Mouse (Mus musculus) cerebellum, adult 9-10 months (tissue): ENCODE measurements around the gene Taar7b.

Source experiments
- DNase-seq: peaks from one replicate; pipeline ENCODE4 v3.0.0; 2022

Taar7b gene

DNA sequence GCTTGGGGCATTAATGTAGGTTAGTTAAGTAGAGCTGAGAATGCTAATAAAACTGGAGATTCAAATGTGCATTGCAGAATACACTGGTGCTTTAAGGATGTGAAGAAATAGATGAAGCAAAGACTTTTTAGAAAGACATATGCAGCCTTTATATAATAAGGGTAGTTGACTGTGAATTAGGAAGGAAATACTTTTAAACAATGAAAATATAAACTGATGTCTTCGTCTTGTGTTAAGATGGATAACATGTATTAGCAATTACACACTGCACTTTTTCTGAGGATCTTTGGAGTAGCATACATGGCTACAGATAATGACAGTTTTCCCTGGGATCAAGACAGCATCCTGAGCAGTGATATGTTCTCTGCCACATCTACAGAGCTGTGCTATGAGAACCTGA, at the start of gene Taar7b:
Taar7b (plus strand) TSS at position 301 of the 400 bp plus-strand sequence.
- DNase-seq: no peak

DNA sequence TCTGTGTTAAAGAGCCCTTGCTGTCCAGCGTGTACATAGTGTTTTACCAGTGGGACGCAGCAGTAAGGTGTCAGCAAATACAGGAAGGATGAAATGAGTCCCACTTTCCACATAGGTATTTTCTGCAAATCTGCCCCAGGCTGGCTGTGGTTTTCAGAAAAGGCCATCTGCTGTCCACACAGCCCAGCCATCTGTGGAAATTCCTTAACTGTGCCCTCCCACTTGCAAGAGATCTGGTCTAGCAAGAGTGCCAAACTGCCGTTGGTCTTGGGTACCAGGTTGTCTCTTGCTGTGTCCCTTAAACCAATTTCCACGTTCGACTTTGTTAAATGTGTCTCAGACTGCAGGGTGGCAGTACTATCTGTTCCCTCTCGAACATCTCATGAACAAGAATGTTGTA, 48.0 kb upstream of the Taar7b start:
- peak; percentile 71 for DNase-seq

DNA sequence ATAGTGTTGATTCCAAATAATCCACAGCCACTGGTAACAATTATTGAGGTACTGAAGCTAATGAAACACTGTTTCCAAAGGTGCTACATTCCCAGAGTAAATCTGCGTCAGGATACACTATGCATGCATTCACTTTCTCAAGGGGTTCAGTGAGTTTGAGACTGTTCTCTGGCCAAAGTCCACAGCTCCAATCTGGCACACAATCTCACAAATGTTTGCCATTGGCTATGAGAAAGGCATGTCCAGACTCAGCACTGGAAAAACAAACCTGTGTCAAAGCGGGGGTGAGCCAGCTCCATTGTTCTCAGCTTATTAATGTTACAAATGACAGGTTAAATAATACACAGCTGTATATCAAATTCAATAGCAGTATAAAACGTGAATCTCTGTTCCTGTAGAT, 40.7 kb upstream of the Taar7b start:
- DNase-seq: no peak

DNA sequence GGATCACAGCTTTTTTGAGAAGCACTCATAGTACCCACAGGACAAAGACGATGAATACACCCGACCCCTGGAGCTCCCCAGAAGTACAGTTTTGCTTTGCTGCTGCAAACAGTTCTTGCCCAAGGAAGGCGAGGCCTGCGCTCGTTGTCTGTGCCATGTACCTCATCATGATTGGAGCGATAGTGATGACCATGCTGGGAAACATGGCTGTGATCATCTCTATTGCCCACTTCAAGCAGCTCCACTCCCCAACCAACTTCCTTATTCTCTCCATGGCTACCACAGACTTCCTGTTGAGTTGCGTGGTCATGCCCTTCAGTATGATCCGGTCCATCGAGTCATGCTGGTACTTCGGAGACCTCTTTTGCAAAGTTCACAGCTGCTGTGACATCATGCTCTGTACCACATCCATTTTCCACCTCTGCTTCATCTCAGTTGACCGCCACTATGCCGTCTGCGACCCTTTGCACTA, 39.3 kb upstream of the Taar7b start, which contains the start of gene Taar4:
Taar4 (plus strand) TSS at position 51 of the 472 bp plus-strand sequence.
- no peak for DNase-seq

DNA sequence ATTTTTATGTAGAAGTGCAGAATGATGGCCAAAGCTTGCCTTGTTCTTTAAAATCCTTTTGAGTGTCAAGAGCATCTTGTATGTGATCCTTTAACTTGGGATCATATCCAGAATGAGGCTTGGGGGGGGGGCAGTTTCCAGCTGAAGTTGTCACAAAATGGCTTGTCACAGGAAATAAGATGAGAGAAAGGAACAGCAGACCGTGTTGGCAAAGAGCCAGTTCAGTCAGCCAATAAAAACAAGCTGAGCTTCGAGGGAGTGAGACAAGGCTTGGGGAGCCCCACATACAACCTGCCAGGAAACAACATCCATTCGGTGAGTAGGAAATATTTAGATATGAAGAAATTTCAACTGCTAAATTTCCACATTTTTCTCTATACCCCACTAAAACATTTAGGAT, 36.3 kb upstream of the Taar7b start:
- DNase-seq: no peak

DNA sequence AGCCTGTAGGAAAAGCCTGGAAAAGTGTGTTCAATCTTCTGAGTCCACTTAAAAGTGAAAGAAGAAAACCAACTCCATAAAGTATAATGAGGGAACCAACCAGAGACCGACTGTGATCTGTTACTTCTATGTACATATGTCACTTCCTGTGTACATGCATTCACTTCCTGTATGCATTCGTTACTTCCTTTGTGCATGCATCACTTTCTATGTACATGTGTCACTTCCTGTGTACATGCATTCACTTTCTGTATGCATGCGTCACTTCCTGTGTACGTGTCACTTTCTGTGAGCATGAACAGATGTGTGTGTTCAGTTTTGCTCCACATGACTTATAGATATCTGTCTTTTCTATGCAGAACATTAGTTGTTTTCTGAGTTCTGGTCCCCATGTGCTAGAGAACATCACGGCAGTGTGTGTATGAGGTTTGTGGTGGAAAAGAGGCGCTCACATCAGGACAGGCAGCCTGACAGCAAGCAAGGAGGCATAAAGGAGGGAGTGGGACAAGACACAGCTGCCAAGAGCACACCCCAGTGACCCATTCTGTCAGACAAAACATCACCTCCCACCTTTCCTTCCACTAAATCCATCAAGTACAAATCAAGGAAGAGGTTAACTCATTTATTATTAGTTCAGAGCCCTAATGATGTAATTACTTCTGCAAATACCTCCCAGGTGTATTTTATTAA, 34.7 kb upstream of the Taar7b start:
- DNase-seq: no peak

DNA sequence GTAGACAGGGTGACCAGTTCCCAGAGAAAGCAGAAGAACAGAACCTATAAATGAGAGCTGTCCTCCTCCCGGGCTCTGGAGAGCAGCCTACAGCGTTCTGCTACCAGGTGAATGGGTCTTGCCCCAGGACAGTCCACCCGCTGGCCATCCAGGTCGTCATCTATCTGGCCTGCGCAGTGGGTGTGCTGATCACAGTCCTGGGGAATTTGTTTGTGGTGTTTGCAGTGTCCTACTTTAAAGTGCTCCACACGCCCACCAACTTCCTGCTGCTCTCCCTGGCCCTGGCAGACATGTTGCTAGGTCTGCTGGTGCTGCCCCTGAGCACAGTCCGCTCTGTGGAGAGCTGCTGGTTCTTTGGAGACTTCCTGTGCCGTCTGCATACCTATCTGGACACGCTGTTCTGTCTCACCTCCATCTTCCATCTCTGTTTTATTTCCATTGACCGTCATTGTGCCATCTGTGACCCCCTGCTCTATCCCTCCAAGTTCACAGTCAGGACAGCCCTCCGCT, 29.0 kb upstream of the Taar7b start, which contains the start of gene Taar5:
Taar5 (plus strand) TSS at position 51 of the 510 bp plus-strand sequence.
- DNase-seq: no peak

DNA sequence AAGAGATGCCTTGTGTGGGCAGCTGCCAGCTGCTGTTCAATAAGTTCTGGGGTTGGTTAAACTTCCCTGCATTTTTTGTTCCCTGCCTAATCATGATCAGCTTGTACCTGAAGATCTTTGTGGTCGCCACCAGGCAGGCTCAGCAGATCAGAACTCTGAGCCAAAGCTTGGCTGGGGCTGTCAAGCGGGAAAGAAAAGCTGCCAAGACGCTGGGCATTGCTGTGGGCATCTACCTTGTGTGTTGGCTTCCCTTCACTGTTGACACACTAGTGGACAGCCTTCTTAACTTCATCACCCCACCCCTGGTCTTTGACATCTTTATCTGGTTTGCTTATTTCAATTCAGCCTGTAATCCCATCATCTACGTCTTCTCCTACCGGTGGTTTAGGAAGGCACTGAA, 28.5 kb upstream of the Taar7b start:
- no peak for DNase-seq

DNA sequence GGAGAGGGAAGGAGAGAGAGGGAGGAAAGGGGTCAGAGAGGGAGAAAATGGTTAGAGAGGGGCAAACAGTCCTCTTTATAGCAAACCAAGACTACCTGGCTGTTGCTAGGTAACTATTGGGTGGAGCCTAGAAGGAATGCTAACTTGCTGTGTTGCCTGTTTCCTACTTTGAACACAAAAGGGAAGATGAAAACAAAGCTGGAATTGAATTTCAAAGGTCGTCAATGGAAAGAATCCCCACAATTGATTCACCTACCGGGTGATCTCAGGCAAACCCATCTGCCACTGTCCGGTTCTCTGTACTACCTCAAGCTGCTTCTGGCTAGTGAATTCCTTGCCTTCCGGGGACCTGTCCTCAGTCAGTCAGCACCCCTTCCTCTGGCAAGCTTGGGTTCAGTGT, 21.8 kb upstream of the Taar7b start:
- DNase-seq: no peak

DNA sequence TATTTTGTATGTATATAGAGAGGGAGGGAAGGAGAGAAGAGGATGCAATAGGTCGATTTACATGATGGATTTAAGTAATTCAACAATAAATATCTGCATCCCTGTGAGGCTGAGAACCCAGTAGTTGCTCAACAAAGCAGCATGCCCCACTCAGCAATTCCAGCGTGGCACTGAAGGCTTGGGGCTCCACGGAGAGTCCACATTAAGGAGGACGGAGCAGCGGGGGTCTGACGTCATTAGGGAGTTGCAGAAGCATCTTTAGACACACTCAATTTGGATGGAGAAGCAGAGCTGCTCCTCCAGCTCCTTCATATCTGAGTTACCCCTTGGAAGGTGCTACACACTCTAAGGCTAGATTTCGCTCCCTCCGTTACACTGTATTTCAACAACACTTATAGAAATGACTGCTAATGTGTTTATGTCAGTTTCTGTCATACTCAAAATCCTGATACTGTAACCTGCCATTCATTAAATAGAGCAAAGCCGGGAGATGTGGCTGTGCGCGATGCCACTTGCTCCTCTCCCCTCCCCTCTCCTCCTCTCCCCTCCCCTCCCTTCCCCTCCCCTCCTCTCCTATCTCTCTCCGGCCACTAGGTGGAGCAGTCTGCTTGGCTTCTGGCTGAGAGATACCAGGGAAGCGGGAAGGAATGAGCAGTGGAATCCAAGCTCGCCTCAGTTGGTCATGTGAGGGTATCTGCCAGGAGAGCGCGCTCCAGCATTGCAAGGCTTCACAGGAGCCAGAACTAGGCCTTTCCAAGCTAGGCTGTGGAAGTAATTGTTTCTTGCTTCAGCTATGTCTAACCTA, 20.6 kb upstream of the Taar7b start:
- DNase-seq: peak; percentile 38

DNA sequence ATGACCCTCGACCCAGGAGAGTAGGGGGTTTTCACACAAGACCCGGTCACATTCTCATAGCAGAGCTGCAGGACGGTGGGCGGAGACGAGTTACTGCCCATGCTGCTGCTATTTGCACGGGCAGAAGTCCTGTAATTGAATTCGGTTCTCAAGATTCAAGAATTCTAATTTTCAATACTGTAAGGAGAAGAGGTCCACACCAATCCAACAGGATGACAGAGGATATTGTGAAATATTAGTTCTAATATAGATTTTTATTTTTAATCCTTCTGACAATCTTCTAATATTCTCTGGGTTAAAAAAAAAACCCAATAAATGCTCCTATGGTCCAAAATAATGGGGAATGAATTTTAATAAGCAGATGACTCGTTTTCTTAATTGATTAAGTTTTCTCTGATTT, 14.2 kb upstream of the Taar7b start, which contains the start of gene Taar6:
Taar6 (minus strand) TSS at position 101 of the 400 bp plus-strand sequence.
- no peak for DNase-seq

DNA sequence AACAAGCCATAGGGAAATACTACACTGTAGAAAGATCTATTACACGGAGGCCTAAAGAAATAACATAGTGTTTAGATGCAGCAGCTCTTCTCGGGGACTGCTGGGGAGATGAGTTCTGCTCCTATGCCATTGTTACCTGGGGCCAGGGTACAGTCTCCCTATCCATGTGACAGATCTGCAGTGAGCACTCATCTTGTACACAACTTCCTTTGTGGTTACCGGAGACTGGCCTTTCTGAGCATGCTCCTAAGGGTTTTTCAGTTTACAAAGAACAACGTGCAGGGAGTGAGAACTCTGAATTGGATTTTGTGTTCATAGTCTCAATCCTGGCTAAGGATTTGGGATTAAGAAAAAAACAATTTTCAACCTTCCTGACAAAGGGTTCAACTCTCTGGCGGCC, 13.3 kb upstream of the Taar7b start:
- no peak for DNase-seq

DNA sequence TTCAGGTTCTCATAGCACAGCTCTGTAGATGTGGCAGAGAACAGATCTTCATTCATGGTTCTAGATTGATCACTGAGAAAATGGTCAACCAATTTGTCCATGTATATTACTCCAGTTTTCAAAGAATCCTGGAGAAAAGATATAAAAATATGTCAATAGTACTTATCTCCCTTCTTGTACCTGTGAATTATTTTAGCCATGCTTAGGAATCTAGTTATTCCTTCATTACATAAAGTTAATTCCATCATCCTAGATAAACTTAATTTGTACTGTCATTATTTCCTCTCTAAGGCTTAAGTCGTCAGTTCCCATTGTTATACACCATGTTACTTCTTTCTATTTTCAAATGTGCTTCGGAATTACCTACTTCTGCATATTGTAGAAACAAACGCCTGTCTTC, 6.4 kb upstream of the Taar7b start, which contains the start of gene Taar7a:
Taar7a (minus strand) TSS at position 101 of the 400 bp plus-strand sequence.
- DNase-seq: no peak

DNA sequence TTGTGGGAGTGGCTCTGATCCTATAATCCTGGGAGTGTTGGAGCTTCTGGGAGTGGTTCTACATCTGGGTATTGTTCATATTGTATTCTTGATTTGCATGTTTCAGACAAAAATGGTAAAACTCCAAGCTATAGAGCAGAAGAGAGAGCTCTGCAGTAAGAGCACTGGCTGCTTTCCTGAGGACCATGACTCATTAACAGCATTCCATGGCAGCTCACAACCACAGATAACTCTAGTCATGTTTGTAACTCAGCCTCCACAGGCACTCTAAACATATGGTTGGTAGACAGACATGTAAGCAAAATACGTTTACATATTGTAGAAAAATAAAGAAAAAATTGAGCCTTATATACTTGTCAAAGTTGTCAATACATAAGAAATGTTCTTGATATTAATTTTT, 6.7 kb downstream of the Taar7b start:
- no peak for DNase-seq

DNA sequence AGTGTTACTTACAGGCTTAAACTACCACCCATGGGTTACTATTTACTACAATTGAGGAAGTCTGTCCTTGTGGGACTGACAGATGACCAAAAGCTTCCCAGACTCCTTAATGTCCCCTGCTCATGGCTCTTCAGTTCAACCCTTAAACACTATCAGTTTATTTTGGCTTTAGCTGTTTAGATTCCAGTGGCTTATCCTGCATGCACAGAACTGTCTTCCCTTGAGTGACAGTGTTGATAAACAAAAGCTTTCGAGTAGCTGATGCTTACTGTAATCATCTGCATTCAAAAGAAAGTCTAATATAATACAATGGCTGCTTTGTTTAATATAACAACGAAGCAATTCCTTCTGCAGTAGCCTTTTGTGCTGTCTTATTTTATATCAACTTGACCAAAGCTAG, 7.3 kb downstream of the Taar7b start:
- DNase-seq: no peak

DNA sequence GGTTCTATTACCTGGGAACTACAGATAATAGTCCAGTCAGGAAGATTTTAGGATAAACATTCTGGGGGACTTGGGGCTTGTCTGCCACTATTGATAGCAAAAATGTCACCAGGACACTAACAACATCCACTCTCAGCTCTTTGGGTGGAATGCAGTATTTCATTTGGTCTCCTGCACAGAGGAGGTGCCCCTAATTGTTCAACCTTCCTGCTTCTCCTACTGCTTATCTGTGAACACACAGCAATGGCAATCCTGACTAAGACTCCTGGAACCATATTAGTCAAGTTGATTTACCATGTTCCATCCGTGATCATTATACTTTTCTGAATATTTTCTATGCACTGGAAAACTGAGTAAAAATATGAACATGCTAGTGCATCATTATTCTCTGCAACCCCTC, 8.4 kb downstream of the Taar7b start:
- DNase-seq: no peak

DNA sequence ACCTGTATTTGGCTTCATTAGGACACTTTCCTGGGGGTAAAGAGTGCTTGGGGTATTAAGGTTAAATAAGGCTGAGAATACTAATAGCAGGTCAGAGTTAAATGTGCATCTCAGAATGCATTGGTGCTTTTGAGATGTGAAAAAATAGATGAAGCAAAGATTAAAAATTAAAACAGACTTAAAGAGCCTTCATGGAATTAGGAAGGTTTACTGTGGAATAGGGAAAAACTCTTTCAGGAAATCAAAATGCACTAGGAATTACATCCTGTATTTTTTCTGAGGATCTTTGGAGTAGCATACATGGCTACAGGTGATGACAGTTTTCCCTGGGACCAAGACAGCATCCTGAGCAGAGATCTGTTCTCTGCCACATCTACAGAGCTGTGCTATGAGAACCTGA, 27.2 kb downstream of the Taar7b start, which contains the start of gene Taar7d:
Taar7d (plus strand) TSS at position 301 of the 400 bp plus-strand sequence.
- DNase-seq: no peak

DNA sequence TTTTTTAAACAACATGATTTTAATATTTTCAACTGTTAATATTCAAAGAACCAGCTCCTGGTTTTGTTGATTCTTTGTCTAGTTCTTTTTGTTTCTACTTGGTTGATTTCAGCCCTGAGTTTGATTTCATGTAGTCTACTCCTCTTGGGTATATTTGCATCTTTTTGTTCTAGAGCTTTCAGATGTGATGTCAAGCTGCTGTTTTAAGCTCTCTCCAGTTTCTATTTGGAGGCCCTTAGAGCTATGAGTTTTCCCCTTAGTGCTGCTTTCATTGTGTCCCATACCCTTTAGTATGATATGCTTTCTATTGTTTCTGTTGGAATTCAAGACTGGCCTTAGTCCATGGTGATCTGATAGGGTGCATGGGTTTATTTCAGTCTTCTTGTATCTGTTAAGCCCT, 31.6 kb downstream of the Taar7b start:
- no peak for DNase-seq

DNA sequence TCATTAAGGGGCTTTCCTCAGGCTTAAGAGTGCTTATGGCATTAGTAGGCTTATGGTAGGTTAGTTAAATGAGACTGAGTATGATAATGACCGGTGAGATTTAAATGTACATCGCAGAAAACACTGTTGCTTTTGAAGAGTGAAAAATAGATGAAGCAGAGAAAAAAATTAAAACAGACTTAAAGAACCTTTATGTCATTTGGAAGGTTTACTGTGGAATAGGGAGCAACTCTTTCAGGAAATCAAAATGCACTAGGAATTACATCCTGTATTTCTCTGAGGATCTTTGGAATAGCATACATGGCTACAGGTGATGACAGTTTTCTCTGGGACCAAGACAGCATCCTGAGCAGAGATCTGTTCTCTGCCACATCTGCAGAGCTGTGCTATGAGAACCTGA, 37.6 kb downstream of the Taar7b start, which contains the start of gene Taar7e:
Taar7e (plus strand) TSS at position 301 of the 400 bp plus-strand sequence.
- no peak for DNase-seq

DNA sequence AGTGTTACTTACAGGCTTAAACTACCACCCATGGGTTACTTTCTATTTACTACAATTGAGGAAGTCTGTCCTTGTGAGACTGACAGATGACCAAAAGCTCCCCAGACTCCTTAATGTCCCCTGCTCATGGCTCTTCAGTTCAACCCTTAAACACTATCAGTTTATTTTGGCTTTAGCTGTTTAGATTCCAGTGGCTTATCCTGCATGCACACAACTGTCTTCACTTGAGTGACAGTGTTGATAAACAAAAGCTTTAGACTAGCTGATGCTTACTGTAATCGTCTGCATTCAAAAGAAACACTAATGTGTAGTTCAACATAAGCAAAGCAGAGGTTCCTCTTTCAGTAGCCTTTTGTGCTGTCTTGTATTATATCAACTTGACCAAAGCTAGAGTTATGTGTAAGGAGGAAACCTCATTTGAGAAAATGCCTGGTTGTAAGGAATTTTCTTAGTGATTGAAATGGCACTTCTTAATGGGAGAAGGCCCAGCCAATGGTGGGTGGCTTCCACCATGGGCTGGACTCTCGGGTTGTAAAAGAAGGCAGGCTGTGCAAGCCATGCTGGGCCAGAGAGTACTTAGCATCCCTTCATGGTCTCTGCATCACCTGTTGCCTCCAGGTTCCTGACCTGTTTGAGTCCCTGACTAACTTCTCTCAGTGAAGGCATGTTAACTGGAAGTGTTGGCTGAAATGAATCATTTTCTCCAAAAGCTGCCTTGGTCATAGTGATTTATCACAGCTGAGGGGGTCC, 40.6 kb downstream of the Taar7b start:
- DNase-seq: no peak

DNA sequence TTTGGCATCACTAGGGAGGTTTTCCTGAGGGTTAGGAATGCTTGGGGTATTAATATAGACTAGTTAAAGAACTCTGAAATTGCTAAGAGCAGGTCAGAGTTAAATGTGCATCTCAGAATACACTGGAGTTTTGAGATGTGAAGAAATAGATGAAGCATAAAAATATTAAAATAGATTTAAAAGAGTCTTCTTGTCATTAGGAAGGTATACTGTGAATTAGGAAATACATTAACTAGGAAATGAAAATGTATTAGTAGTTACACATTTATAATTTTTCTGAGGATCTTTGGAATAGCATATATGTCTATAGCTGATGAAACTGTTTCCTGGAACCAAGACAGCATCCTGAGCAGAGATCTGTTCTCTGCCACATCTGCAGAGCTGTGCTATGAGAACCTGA, 49.5 kb downstream of the Taar7b start, which contains the start of gene Taar7f:
Taar7f (plus strand) TSS at position 301 of the 400 bp plus-strand sequence.
- DNase-seq: no peak
